Mouse (Mus musculus) T-helper 1 cell (primary cell): ENCODE measurements around the gene Rgs4.

Source experiments
- in situ Hi-C: fragments of 300-600 bp; cut with MboI, MseI; formaldehyde crosslinking; loops from one replicate; pipeline ENCODE4 v1.15.1; 2025; ENCODE audit warnings: high pct_unique_total_duplicates

Rgs4 gene

GRCm38 (mm10) chr1:169747473-169747872, at the start of gene Rgs4:
Rgs4 (minus strand) TSS chr1:169747642.
- in situ Hi-C loops: no loop called here

- in situ Hi-C loops: no loop called here
Measured at GRCm38 (mm10) chr1:169792437-169792836, 45.0 kb upstream of the Rgs4 start.

- in situ Hi-C loops: no loop called here
Measured at GRCm38 (mm10) chr1:169785981-169786380, 38.5 kb upstream of the Rgs4 start.

GRCm38 (mm10) chr1:169776566-169776965, 29.1 kb upstream of the Rgs4 start:
- in situ Hi-C loops: no loop called here

- in situ Hi-C loops: no loop called here
Measured at GRCm38 (mm10) chr1:169764619-169764955, 17.1 kb upstream of the Rgs4 start.

GRCm38 (mm10) chr1:169763858-169764618, 16.6 kb upstream of the Rgs4 start:
- in situ Hi-C loops: no loop called here

- in situ Hi-C loops: no loop called here
Measured at GRCm38 (mm10) chr1:169762524-169762923, 15.1 kb upstream of the Rgs4 start.

GRCm38 (mm10) chr1:169756532-169756931, 9.1 kb upstream of the Rgs4 start:
- in situ Hi-C loops: no loop called here

- in situ Hi-C loops: no loop called here
Measured at GRCm38 (mm10) chr1:169752395-169752794, 5.0 kb upstream of the Rgs4 start.

- in situ Hi-C loops: no loop called here
Measured at GRCm38 (mm10) chr1:169748439-169748838, 997 bp upstream of the Rgs4 start.

- in situ Hi-C loops: no loop called here
Measured at GRCm38 (mm10) chr1:169747902-169748301, 460 bp upstream of the Rgs4 start.

- in situ Hi-C loops: no loop called here
Measured at GRCm38 (mm10) chr1:169741147-169741546, 6.3 kb downstream of the Rgs4 start.

- in situ Hi-C loops: no loop called here
Measured at GRCm38 (mm10) chr1:169737231-169737630, 10.2 kb downstream of the Rgs4 start.

- in situ Hi-C loops: no loop called here
Measured at GRCm38 (mm10) chr1:169736139-169736538, 11.3 kb downstream of the Rgs4 start.

- in situ Hi-C loops: no loop called here
Measured at GRCm38 (mm10) chr1:169730599-169731100, 16.8 kb downstream of the Rgs4 start.

- in situ Hi-C loops: no loop called here
Measured at GRCm38 (mm10) chr1:169726319-169726718, 21.1 kb downstream of the Rgs4 start.

- in situ Hi-C loops: no loop called here
Measured at GRCm38 (mm10) chr1:169721836-169722235, 25.6 kb downstream of the Rgs4 start.

- in situ Hi-C loops: no loop called here
Measured at GRCm38 (mm10) chr1:169704395-169705087, 42.9 kb downstream of the Rgs4 start.

- in situ Hi-C loops: loop anchor here (10.0 kb wide), 1 partner anchor 336 kb away; no protein-coding TSS in a partner anchor
Measured at GRCm38 (mm10) chr1:169699184-169699583, 48.3 kb downstream of the Rgs4 start.

GRCm38 (mm10) chr1:169697236-169697635, 50.2 kb downstream of the Rgs4 start:
- in situ Hi-C loops: loop anchor here (10.0 kb wide), 1 partner anchor 338 kb away; no protein-coding TSS in a partner anchor

GRCm38 (mm10) chr1:169695356-169695755, 52.1 kb downstream of the Rgs4 start:
- in situ Hi-C loops: loop anchor here (10.0 kb wide), 1 partner anchor 339 kb away; no protein-coding TSS in a partner anchor

- in situ Hi-C loops: loop anchor here (10.0 kb wide), 1 partner anchor 341 kb away; no protein-coding TSS in a partner anchor
Measured at GRCm38 (mm10) chr1:169693537-169693936, 53.9 kb downstream of the Rgs4 start.

GRCm38 (mm10) chr1:169693040-169693439, 54.4 kb downstream of the Rgs4 start:
- in situ Hi-C loops: loop anchor here (10.0 kb wide), 1 partner anchor 342 kb away; no protein-coding TSS in a partner anchor
